ENCODE assay signal across 9 mouse cellular contexts in genomic region chr2:167532131-167532530, GRCm38 (mm10). TPM values are rescaled to one million over a fixed set of nuclear protein-coding genes. Genes with fewer than 3 reads are reported as not detected.
DNase-seq lines count a peak whose midpoint lies in the region; ATAC-seq and TF ChIP-seq lines count a peak whose summit lies in the region.
"Had no signal": no experiment of that assay in that cellular context is flagged by ENCODE, and none has a peak within 500 bp of the region (broad histone marks: within the 10 kb centered on the region; RNA-seq: fewer than 3 reads in every experiment).

No protein-coding gene starts in this region.

- H3K27ac ChIP-seq in forebrain, embryonic 11.5 days (ENCODE audit: low read depth, low read length), result no peak overlapping the region
- H3K27ac ChIP-seq in forebrain, embryonic 12.5 days, result no peak overlapping the region
- no peak overlapping the region for H3K27ac ChIP-seq in midbrain, embryonic 10.5 days (replicated peaks)
- no peak overlapping the region for H3K27ac ChIP-seq in midbrain, embryonic 13.5 days
- no peak overlapping the region for H3K27ac ChIP-seq in heart, embryonic 11.5 days (ENCODE audit: low read depth, low read length)
- no peak overlapping the region for H3K27ac ChIP-seq in lung, postnatal 0 days (ENCODE audit: low read length)
- H3K27ac ChIP-seq: limb, embryonic 12.5 days had no signal

- peak; percentile 77 for DNase-seq in forebrain, embryonic 11.5 days (ENCODE audit: low spot score)
- peak; percentile 69 for DNase-seq in midbrain, embryonic 10.5 days (ENCODE audit: low spot score)
- peak; percentile 31 for DNase-seq in Muller cell, postnatal 12 days (ENCODE audit: inconsistent ontology term)
- DNase-seq in lung, postnatal 0 days (ENCODE audit: low spot score), result peak; percentile 51
- DNase-seq in thymus, postnatal 36 days, result peak; percentile 62 to 68

- peaks cover 9% of the 10 kb centered on the region for H3K27me3 ChIP-seq in forebrain, embryonic 11.5 days (ENCODE audit: control insufficient read depth, insufficient read depth, low read length)
- peaks cover 36% of the 10 kb centered on the region for H3K27me3 ChIP-seq in forebrain, embryonic 12.5 days
- H3K27me3 ChIP-seq in midbrain, embryonic 10.5 days (ENCODE audit: low read depth, poor library complexity, severe bottlenecking), result peaks cover 43% of the 10 kb centered on the region
- peaks cover 25% of the 10 kb centered on the region for H3K27me3 ChIP-seq in midbrain, embryonic 13.5 days
- H3K27me3 ChIP-seq in heart, embryonic 11.5 days (ENCODE audit: control insufficient read depth, insufficient read depth, low read length), result peaks cover 16% of the 10 kb centered on the region
- no peaks in the 10 kb centered on the region for H3K27me3 ChIP-seq in lung, postnatal 0 days (replicated peaks; ENCODE audit: insufficient read depth, low read length)

- H3K9me3 ChIP-seq in forebrain, embryonic 11.5 days (ENCODE audit: control insufficient read depth, low read length), result no peaks in the 10 kb centered on the region
- H3K9me3 ChIP-seq in forebrain, embryonic 12.5 days, result no peaks in the 10 kb centered on the region
- H3K9me3 ChIP-seq in midbrain, embryonic 10.5 days (replicated peaks), result no peaks in the 10 kb centered on the region
- no peaks in the 10 kb centered on the region for H3K9me3 ChIP-seq in midbrain, embryonic 13.5 days
- no peaks in the 10 kb centered on the region for H3K9me3 ChIP-seq in heart, embryonic 11.5 days (replicated peaks; ENCODE audit: control insufficient read depth, low read length)
- H3K9me3 ChIP-seq in lung, postnatal 0 days (ENCODE audit: low read length), result no peaks in the 10 kb centered on the region
- H3K9me3 ChIP-seq: limb, embryonic 12.5 days had no signal

- H3K4me1 ChIP-seq in forebrain, embryonic 11.5 days (replicated peaks; ENCODE audit: control insufficient read depth, insufficient read depth, low read length), result peaks cover 2% of the 10 kb centered on the region; the same call in 1 of the 2 replicates
- peaks cover 14% of the 10 kb centered on the region for H3K4me1 ChIP-seq in forebrain, embryonic 12.5 days
- peaks cover 39% of the 10 kb centered on the region for H3K4me1 ChIP-seq in midbrain, embryonic 10.5 days
- H3K4me1 ChIP-seq in midbrain, embryonic 13.5 days (replicated peaks), result peaks cover 8% of the 10 kb centered on the region
- no peaks in the 10 kb centered on the region for H3K4me1 ChIP-seq in heart, embryonic 11.5 days (ENCODE audit: control insufficient read depth, insufficient read depth, low read length)
- no peaks in the 10 kb centered on the region for H3K4me1 ChIP-seq in lung, postnatal 0 days (ENCODE audit: insufficient read depth, low read depth, low read length)

- no peaks in the 10 kb centered on the region for H3K36me3 ChIP-seq in forebrain, embryonic 11.5 days (ENCODE audit: control insufficient read depth, insufficient read depth, low read length)
- H3K36me3 ChIP-seq in forebrain, embryonic 12.5 days (replicated peaks), result no peaks in the 10 kb centered on the region
- no peaks in the 10 kb centered on the region for H3K36me3 ChIP-seq in midbrain, embryonic 10.5 days
- H3K36me3 ChIP-seq in midbrain, embryonic 13.5 days, result no peaks in the 10 kb centered on the region
- no peaks in the 10 kb centered on the region for H3K36me3 ChIP-seq in heart, embryonic 11.5 days (ENCODE audit: control insufficient read depth, insufficient read depth, low read length)
- H3K36me3 ChIP-seq in lung, postnatal 0 days (ENCODE audit: insufficient read depth, low read length), result no peaks in the 10 kb centered on the region
- H3K36me3 ChIP-seq: limb, embryonic 12.5 days had no signal

- ATAC-seq in forebrain, embryonic 11.5 days (replicated peaks; ENCODE audit: low FRiP score), result no peak
- no peak for ATAC-seq in forebrain, embryonic 12.5 days (ENCODE audit: low FRiP score)
- no peak for ATAC-seq in midbrain, embryonic 13.5 days
- no peak for ATAC-seq in heart, embryonic 11.5 days (replicated peaks; ENCODE audit: insufficient number of reproducible peaks, low FRiP score, low TSS enrichment)
- ATAC-seq in lung, postnatal 0 days, result no peak

- H3K9ac ChIP-seq in forebrain, embryonic 11.5 days (ENCODE audit: low read length), result no peak overlapping the region
- H3K9ac ChIP-seq in forebrain, embryonic 12.5 days, result no peak overlapping the region
- no peak overlapping the region for H3K9ac ChIP-seq in midbrain, embryonic 13.5 days (replicated peaks)
- no peak overlapping the region for H3K9ac ChIP-seq in heart, embryonic 11.5 days (ENCODE audit: low read depth, low read length)
- no peak overlapping the region for H3K9ac ChIP-seq in lung, postnatal 0 days (replicated peaks; ENCODE audit: low read depth)
- H3K9ac ChIP-seq: limb, embryonic 12.5 days had no signal

- H3K4me2 ChIP-seq in forebrain, embryonic 11.5 days (ENCODE audit: low read depth, low read length, severe bottlenecking), result no peak overlapping the region
- no peak overlapping the region for H3K4me2 ChIP-seq in forebrain, embryonic 12.5 days
- no peak overlapping the region for H3K4me2 ChIP-seq in midbrain, embryonic 13.5 days (replicated peaks)
- 0 out of 2 replicates have a peak overlapping the region, but pooled peaks have one; percentile 15 for H3K4me2 ChIP-seq in heart, embryonic 11.5 days
- no peak overlapping the region for H3K4me2 ChIP-seq in lung, postnatal 0 days (replicated peaks; ENCODE audit: low read depth, low read length)
- H3K4me2 ChIP-seq: limb, embryonic 12.5 days had no signal

- WGBS in forebrain, embryonic 11.5 days, result 17% methylated on average over 13 of the region's 13 CpGs
- WGBS in forebrain, embryonic 12.5 days, result 23% methylated on average over 13 of the region's 13 CpGs
- 21% methylated on average over 13 of the region's 13 CpGs for WGBS in midbrain, embryonic 10.5 days
- WGBS in midbrain, embryonic 13.5 days, result 22% methylated on average over 13 of the region's 13 CpGs
- WGBS in heart, embryonic 11.5 days (ENCODE audit: insufficient replicate concordance), result 19% methylated on average over 13 of the region's 13 CpGs
- 20% methylated on average over 13 of the region's 13 CpGs for WGBS in lung, postnatal 0 days

- TF ChIP-seq CTCF in lung, postnatal 0 days (IDR thresholded peaks at IDR 0.05), result peak; percentile 96

- no peak for TF ChIP-seq EP300 in lung, postnatal 0 days (IDR thresholded peaks at IDR 0.05)

- H3K4me3 ChIP-seq in forebrain, embryonic 11.5 days (ENCODE audit: low read depth, low read length), result no peak overlapping the region
- no peak overlapping the region for H3K4me3 ChIP-seq in forebrain, embryonic 12.5 days (replicated peaks)
- no peak overlapping the region for H3K4me3 ChIP-seq in midbrain, embryonic 10.5 days
- no peak overlapping the region for H3K4me3 ChIP-seq in midbrain, embryonic 13.5 days (replicated peaks)
- H3K4me3 ChIP-seq in heart, embryonic 11.5 days (ENCODE audit: low read depth, low read length), result no peak overlapping the region
- H3K4me3 ChIP-seq in lung, postnatal 0 days (ENCODE audit: low read depth, low read length), result no peak overlapping the region
- H3K4me3 ChIP-seq: limb, embryonic 12.5 days had no signal

RNA-seq across cellular contexts. Expression of gene Snai1, which starts 5.9 kb away (rescaled TPM):
- 25.1 and 27.8 TPM in 2 replicates for polyA plus RNA-seq in forebrain, embryonic 11.5 days (2014; fragmentation: Nextera tagmentation; extraction: Ambion mirVana)
- 11.8 and 14.6 TPM in 2 replicates for polyA plus RNA-seq in forebrain, embryonic 12.5 days (2016; fragmentation: Nextera tagmentation; extraction: Ambion mirVana)
- 30.0 and 36.1 TPM in 2 replicates for polyA plus RNA-seq in midbrain, embryonic 10.5 days (2016; fragmentation: Nextera tagmentation; extraction: Ambion mirVana)
- polyA plus RNA-seq in midbrain, embryonic 13.5 days (2015; fragmentation: Nextera tagmentation; extraction: Ambion mirVana), result 5.4 and 5.8 TPM in 2 replicates
- polyA plus RNA-seq in heart, embryonic 11.5 days (2014; fragmentation: Nextera tagmentation; extraction: Ambion mirVana), result 21.1 and 23.1 TPM in 2 replicates
- 55.4 and 63.0 TPM in 2 replicates for polyA plus RNA-seq in lung, postnatal 0 days (2015; fragmentation: Nextera tagmentation; extraction: Ambion mirVana)

RNA-seq across cellular contexts. Expression of gene Spata2, which starts 39.4 kb away (rescaled TPM):
- polyA plus RNA-seq in forebrain, embryonic 11.5 days (2014; fragmentation: Nextera tagmentation; extraction: Ambion mirVana), result 23.0 and 24.1 TPM in 2 replicates
- 19.6 and 23.0 TPM in 2 replicates for polyA plus RNA-seq in forebrain, embryonic 12.5 days (2016; fragmentation: Nextera tagmentation; extraction: Ambion mirVana)
- polyA plus RNA-seq in midbrain, embryonic 10.5 days (2016; fragmentation: Nextera tagmentation; extraction: Ambion mirVana), result 19.1 and 23.5 TPM in 2 replicates
- polyA plus RNA-seq in midbrain, embryonic 13.5 days (2015; fragmentation: Nextera tagmentation; extraction: Ambion mirVana), result 25.1 and 30.2 TPM in 2 replicates
- polyA plus RNA-seq in heart, embryonic 11.5 days (2014; fragmentation: Nextera tagmentation; extraction: Ambion mirVana), result 12.3 and 13.8 TPM in 2 replicates
- 8.7 and 8.9 TPM in 2 replicates for polyA plus RNA-seq in lung, postnatal 0 days (2015; fragmentation: Nextera tagmentation; extraction: Ambion mirVana)

RNA-seq across cellular contexts. Expression of gene Rnf114, which starts 39.7 kb away (rescaled TPM):
- polyA plus RNA-seq in forebrain, embryonic 11.5 days (2014; fragmentation: Nextera tagmentation; extraction: Ambion mirVana), result 133 and 145 TPM in 2 replicates
- polyA plus RNA-seq in forebrain, embryonic 12.5 days (2016; fragmentation: Nextera tagmentation; extraction: Ambion mirVana), result 126 and 129 TPM in 2 replicates
- polyA plus RNA-seq in midbrain, embryonic 10.5 days (2016; fragmentation: Nextera tagmentation; extraction: Ambion mirVana), result 139 and 154 TPM in 2 replicates
- polyA plus RNA-seq in midbrain, embryonic 13.5 days (2015; fragmentation: Nextera tagmentation; extraction: Ambion mirVana), result 154 and 165 TPM in 2 replicates
- 58.9 and 68.6 TPM in 2 replicates for polyA plus RNA-seq in heart, embryonic 11.5 days (2014; fragmentation: Nextera tagmentation; extraction: Ambion mirVana)
- 111 and 119 TPM in 2 replicates for polyA plus RNA-seq in lung, postnatal 0 days (2015; fragmentation: Nextera tagmentation; extraction: Ambion mirVana)
